Mouse (Mus musculus) stomach, embryonic 14.5 days (tissue): ENCODE results near the gene Gm3646. TPM values are rescaled to one million over a fixed set of nuclear protein-coding genes. Genes with fewer than 3 reads are reported as not detected.

Source experiments
- ATAC-seq: fragments of 200-750 bp; cut with Nextera tagmentation; 2 replicates; pipeline ENCODE4 v1.8.0; 2017; ENCODE audit warnings: low read depth, moderate TSS enrichment; ENCODE audit not compliant: insufficient number of reproducible peaks, insufficient read depth, low FRiP score
- H3K27ac ChIP-seq: fragments of 300-500 bp; sonication (generic); 2 replicates; pipeline ENCODE4 v1.5.1; 2014; ENCODE audit warnings: mild to moderate bottlenecking, low read length, moderate library complexity, mixed read lengths
- H3K27me3 ChIP-seq: fragments of 300-500 bp; sonication (generic); 2 replicates; pipeline ENCODE4 v1.6.1; 2014; ENCODE audit warnings: low read length, control low read depth, mixed read lengths; ENCODE audit not compliant: control insufficient read depth, insufficient read depth
- H3K36me3 ChIP-seq: fragments of 300-500 bp; sonication (generic); 2 replicates; pipeline ENCODE4 v1.6.1; 2014; ENCODE audit warnings: mild to moderate bottlenecking, control low read depth, low read length, moderate library complexity, mixed read lengths; ENCODE audit not compliant: control insufficient read depth, insufficient read depth
- H3K4me1 ChIP-seq: fragments of 300-500 bp; sonication (generic); 2 replicates; pipeline ENCODE4 v1.6.1; 2014; ENCODE audit warnings: low read length, control low read depth, mixed read lengths; ENCODE audit not compliant: control insufficient read depth, insufficient read depth
- H3K4me2 ChIP-seq: fragments of 300-500 bp; sonication (generic); replicated peaks from 2 replicates; pipeline ENCODE4 v1.6.1; 2014; ENCODE audit warnings: low read depth, low read length, control low read depth
- H3K4me3 ChIP-seq: fragments of 300-500 bp; sonication (generic); 2 replicates; pipeline ENCODE4 v1.5.1; 2014; ENCODE audit warnings: low read depth, low read length, control low read depth
- H3K9ac ChIP-seq: fragments of 300-500 bp; sonication (generic); replicated peaks from 2 replicates; pipeline ENCODE4 v1.6.1; 2014; ENCODE audit warnings: low read depth, mild to moderate bottlenecking, control low read depth, low read length, moderate library complexity, mixed read lengths
- H3K9me3 ChIP-seq: fragments of 300-500 bp; sonication (generic); 2 replicates; pipeline ENCODE4 v1.6.1; 2016; ENCODE audit warnings: low read depth, low read length, control low read depth; ENCODE audit not compliant: control insufficient read depth
- WGBS: fragments of 180-500 bp; shearing (Covaris S2); extraction: QIAGEN DNeasy Blood & Tissue Kit; methylation state at CpG from one replicate; pipeline ENCODE4 v1.1.7; 2014; 5-methylcytosine and 5-hydroxymethylcytosine counted together
- polyA plus RNA-seq: library from polyadenylated mRNA; unstranded; fragments of >200 nt; fragmentation: Nextera tagmentation; extraction: Ambion mirVana; gene quantifications from 2 replicates; pipeline ENCODE4 v1.2.1, GENCODE M21; 2014

The Gm3646 gene
- polyA plus RNA-seq, 1 experiment from 2014 or later = not detected

GRCm38 (mm10) chr1:39759231-39760175 is 45.6 kb downstream of the Gm3646 start:
- Histone ChIP-seq H3K27ac (no peak overlapping the region), H3K36me3 (no peaks in the 10 kb centered on the region)
- 46% methylated on average over 9 of the region's 9 CpGs for WGBS

GRCm38 (mm10) chr1:39758244-39758643 is 46.9 kb downstream of the Gm3646 start:
- WGBS = 74% methylated on average over 9 of the region's 9 CpGs
- Histone ChIP-seq H3K27me3 (no peaks in the 10 kb centered on the region), H3K9me3 (no peaks in the 10 kb centered on the region), H3K27ac (no peak overlapping the region), H3K36me3 (no peaks in the 10 kb centered on the region), H3K4me1 (peaks cover 22% of the 10 kb centered on the region; the same call in 1 of the 2 replicates), H3K9ac (no peak overlapping the region), H3K4me2 (no peak overlapping the region), H3K4me3 (no peak overlapping the region)
- ATAC-seq = no peak

More at GRCm38 (mm10) chr1:39759231-39760175, 45.6 kb downstream of the Gm3646 start:
- H3K9me3 ChIP-seq = no peaks in the 10 kb centered on the region
- peaks cover 22% of the 10 kb centered on the region; the same call in 1 of the 2 replicates for H3K4me1 ChIP-seq
- no peak for ATAC-seq
- no peaks in the 10 kb centered on the region for H3K27me3 ChIP-seq
- H3K4me2 ChIP-seq = no peak overlapping the region
- H3K4me3 ChIP-seq = no peak overlapping the region
- H3K9ac ChIP-seq = no peak overlapping the region

- H3K4me3 ChIP-seq = no peak overlapping the region
- H3K36me3 ChIP-seq = no peaks in the 10 kb centered on the region
- 75% methylated on average over 11 of the region's 11 CpGs for WGBS
- ATAC-seq = no peak
- H3K27ac ChIP-seq = no peak overlapping the region
- H3K4me1 ChIP-seq = peaks cover 17% of the 10 kb centered on the region; the same call in 1 of the 2 replicates
- H3K9ac ChIP-seq = no peak overlapping the region
- H3K27me3 ChIP-seq = no peaks in the 10 kb centered on the region
- H3K4me2 ChIP-seq = no peak overlapping the region
- no peaks in the 10 kb centered on the region for H3K9me3 ChIP-seq
Measured at GRCm38 (mm10) chr1:39756952-39757351, 48.2 kb downstream of the Gm3646 start.

- 68% methylated on average over 13 of the region's 13 CpGs for WGBS
- Histone ChIP-seq H3K27ac (no peak overlapping the region), H3K9ac (no peak overlapping the region), H3K36me3 (no peaks in the 10 kb centered on the region), H3K4me1 (peaks cover 14% of the 10 kb centered on the region; the same call in 1 of the 2 replicates), H3K4me2 (no peak overlapping the region), H3K4me3 (no peak overlapping the region), H3K27me3 (no peaks in the 10 kb centered on the region), H3K9me3 (no peaks in the 10 kb centered on the region)
- no peak for ATAC-seq
Measured at GRCm38 (mm10) chr1:39754224-39754957, 50.7 kb downstream of the Gm3646 start.

Other genes with a start within 250 kb of the Gm3646 start
- 34.0 and 38.0 TPM in 2 replicates for gene Rnf149, start 227.9 kb downstream of the Gm3646 start, polyA plus RNA-seq
- 0.29 and 0.35 TPM in 2 replicates for gene Creg2, start 153.9 kb downstream of the Gm3646 start, polyA plus RNA-seq
- gene Rfx8, start 84.3 kb downstream of the Gm3646 start, polyA plus RNA-seq = 0.27 and 0.88 TPM in 2 replicates
- gene Map4k4, start 95.6 kb upstream of the Gm3646 start, polyA plus RNA-seq = 36.7 and 42.6 TPM in 2 replicates